ENCODE assay signal across 8 mouse cellular contexts in genomic region chr17:29270148-29270698, GRCm38 (mm10). TPM values are rescaled to one million over a fixed set of nuclear protein-coding genes. Genes with fewer than 3 reads are reported as not detected.
DNase-seq lines count a peak whose midpoint lies in the region; ATAC-seq and TF ChIP-seq lines count a peak whose summit lies in the region.

No protein-coding gene starts in this region.

- peak overlapping the region; percentile 63; the same call in 1 of the 2 replicates for H3K4me2 ChIP-seq in heart, embryonic 16.5 days (ENCODE audit: low read depth, low read length)
- H3K4me2 ChIP-seq in embryonic facial prominence, embryonic 13.5 days: peak overlapping the region; percentile 66
- peak overlapping the region; percentile 81 for H3K4me2 ChIP-seq in liver, embryonic 15.5 days

- H3K36me3 ChIP-seq in heart, embryonic 16.5 days (ENCODE audit: control insufficient read depth, insufficient read depth): no peaks in the 10 kb centered on the region
- no peaks in the 10 kb centered on the region for H3K36me3 ChIP-seq in C2C12 (ENCODE audit: control insufficient read depth, insufficient read depth)
- no peaks in the 10 kb centered on the region for H3K36me3 ChIP-seq in embryonic facial prominence, embryonic 13.5 days
- H3K36me3 ChIP-seq in liver, embryonic 15.5 days (replicated peaks): no peaks in the 10 kb centered on the region

- ATAC-seq in heart, embryonic 16.5 days (replicated peaks; ENCODE audit: extremely low read depth, insufficient read depth, low FRiP score): no peak
- ATAC-seq in embryonic facial prominence, embryonic 13.5 days (ENCODE audit: insufficient number of reproducible peaks, insufficient read depth, low FRiP score, low TSS enrichment, low read depth): no peak
- ATAC-seq in liver, embryonic 15.5 days (ENCODE audit: insufficient read depth): no peak
- no peak for ATAC-seq in activated CD4-positive, CD25-positive, alpha-beta regulatory T cell, adult 4 months

- no peak overlapping the region for H3K4me3 ChIP-seq in heart, embryonic 16.5 days (ENCODE audit: low read length)
- H3K4me3 ChIP-seq in C2C12 (ENCODE audit: insufficient read depth, poor library complexity, severe bottlenecking): no peak overlapping the region
- H3K4me3 ChIP-seq in embryonic facial prominence, embryonic 13.5 days: peak overlapping the region; percentile 87
- H3K4me3 ChIP-seq in liver, embryonic 15.5 days (replicated peaks): peak overlapping the region; percentile 91

- DNase-seq in heart, adult 9 months (ENCODE audit: low spot score in 2 of 2): no peak
- no peak for DNase-seq in adrenal gland, postnatal 25 days
- no peak for DNase-seq in right cerebral cortex, adult 18-20 months

- H3K9ac ChIP-seq in heart, embryonic 16.5 days (ENCODE audit: low read length): no peak overlapping the region
- H3K9ac ChIP-seq in embryonic facial prominence, embryonic 13.5 days: peak overlapping the region; percentile 97; the same call in 1 of the 2 replicates
- H3K9ac ChIP-seq in liver, embryonic 15.5 days: peak overlapping the region; percentile 91; the same call in 1 of the 2 replicates

- H3K79me2 ChIP-seq in C2C12 (ENCODE audit: control insufficient read depth, insufficient read depth): peaks cover 42% of the 10 kb centered on the region

- no peaks in the 10 kb centered on the region for H3K9me3 ChIP-seq in heart, embryonic 16.5 days (replicated peaks; ENCODE audit: control insufficient read depth, low read length)
- no peaks in the 10 kb centered on the region for H3K9me3 ChIP-seq in embryonic facial prominence, embryonic 13.5 days
- no peaks in the 10 kb centered on the region for H3K9me3 ChIP-seq in liver, embryonic 15.5 days (replicated peaks)

- no peak overlapping the region for H3K27ac ChIP-seq in heart, embryonic 16.5 days (ENCODE audit: low read length)
- no peak overlapping the region for H3K27ac ChIP-seq in embryonic facial prominence, embryonic 13.5 days
- H3K27ac ChIP-seq in liver, embryonic 15.5 days (replicated peaks): peak overlapping the region; percentile 95; the same call in 1 of the 2 replicates

- WGBS in heart, embryonic 16.5 days: 88% methylated on average over 9 of the region's 9 CpGs
- WGBS in embryonic facial prominence, embryonic 13.5 days: 90% methylated on average over 9 of the region's 9 CpGs
- 80% methylated on average over 9 of the region's 9 CpGs for WGBS in liver, embryonic 15.5 days (ENCODE audit: insufficient replicate concordance)

- peaks cover 5% of the 10 kb centered on the region for H3K79me3 ChIP-seq in C2C12 (ENCODE audit: low read depth)

- peaks cover 19% of the 10 kb centered on the region for H3K4me1 ChIP-seq in heart, embryonic 16.5 days (ENCODE audit: control insufficient read depth, insufficient read depth, low read length)
- H3K4me1 ChIP-seq in embryonic facial prominence, embryonic 13.5 days: peaks cover 15% of the 10 kb centered on the region
- peaks cover 47% of the 10 kb centered on the region for H3K4me1 ChIP-seq in liver, embryonic 15.5 days (replicated peaks)

- no peaks in the 10 kb centered on the region for H3K27me3 ChIP-seq in heart, embryonic 16.5 days (ENCODE audit: control insufficient read depth, insufficient read depth, low read length)
- no peaks in the 10 kb centered on the region for H3K27me3 ChIP-seq in C2C12 (ENCODE audit: control insufficient read depth, insufficient read depth, insufficient read length)
- no peaks in the 10 kb centered on the region for H3K27me3 ChIP-seq in embryonic facial prominence, embryonic 13.5 days
- no peaks in the 10 kb centered on the region for H3K27me3 ChIP-seq in liver, embryonic 15.5 days

- H3ac ChIP-seq in C2C12 (ENCODE audit: control insufficient read depth, insufficient read length, low read depth): no peak overlapping the region

- no peak for TF ChIP-seq CTCF in C2C12 (IDR thresholded peaks at IDR 0.05; ENCODE audit: control insufficient read depth, insufficient read depth, insufficient read length)

TF ChIP-seq in C2C12, 6 proteins besides CTCF, POLR2A, EP300 and RAD21:
- TF ChIP-seq USF1 (IDR thresholded peaks at IDR 0.05; ENCODE audit: low read depth) (no peak), MYOD1 (IDR thresholded peaks at IDR 0.05; ENCODE audit: control insufficient read depth, insufficient read length, low read depth) (peak; percentile 17)

RNA-seq across cellular contexts. Expression of gene BC004004, which starts 1.6 kb away (rescaled TPM):
- polyA plus RNA-seq in heart, embryonic 16.5 days (2015; fragmentation: Nextera tagmentation; extraction: Ambion mirVana): 95.4 and 96.8 TPM in 2 replicates
- 59.4 TPM for polyA plus RNA-seq in C2C12 (2012; fragmentation: generic; extraction: Trizol)
- polyA plus RNA-seq in embryonic facial prominence, embryonic 13.5 days (2015; fragmentation: Nextera tagmentation; extraction: Ambion mirVana): 66.7 and 71.3 TPM in 2 replicates
- polyA plus RNA-seq in liver, embryonic 15.5 days (2015; fragmentation: Nextera tagmentation; extraction: Ambion mirVana): 62.7 and 69.9 TPM in 2 replicates
- total RNA-seq in adrenal gland, postnatal 25 days (2021): 116 and 134 TPM in 2 replicates
- polyA plus RNA-seq in activated CD4-positive, CD25-positive, alpha-beta regulatory T cell, adult 4 months (2017; shearing (Covaris generic)): 100 to 1,000 TPM; 125 to 132 TPM

RNA-seq across cellular contexts. Expression of gene Ppil1, which starts 6.2 kb away (rescaled TPM):
- polyA plus RNA-seq in heart, embryonic 16.5 days (2015; fragmentation: Nextera tagmentation; extraction: Ambion mirVana): 101 and 104 TPM in 2 replicates
- polyA plus RNA-seq in C2C12 (2012; fragmentation: generic; extraction: Trizol): 77.7 TPM
- 149 and 162 TPM in 2 replicates for polyA plus RNA-seq in embryonic facial prominence, embryonic 13.5 days (2015; fragmentation: Nextera tagmentation; extraction: Ambion mirVana)
- polyA plus RNA-seq in liver, embryonic 15.5 days (2015; fragmentation: Nextera tagmentation; extraction: Ambion mirVana): 86.2 and 92.9 TPM in 2 replicates
- total RNA-seq in adrenal gland, postnatal 25 days (2021): 22.3 and 28.9 TPM in 2 replicates
- polyA plus RNA-seq in activated CD4-positive, CD25-positive, alpha-beta regulatory T cell, adult 4 months (2017; shearing (Covaris generic)): 10 to 100 TPM; 53.8 to 82.0 TPM

RNA-seq across cellular contexts. Expression of gene Cpne5, which starts 32.3 kb away (rescaled TPM):
- polyA plus RNA-seq in heart, embryonic 16.5 days (2015; fragmentation: Nextera tagmentation; extraction: Ambion mirVana): 13.3 and 14.1 TPM in 2 replicates
- polyA plus RNA-seq in C2C12 (2012; fragmentation: generic; extraction: Trizol): 0.16 TPM
- polyA plus RNA-seq in embryonic facial prominence, embryonic 13.5 days (2015; fragmentation: Nextera tagmentation; extraction: Ambion mirVana): 28.1 and 36.0 TPM in 2 replicates
- polyA plus RNA-seq in liver, embryonic 15.5 days (2015; fragmentation: Nextera tagmentation; extraction: Ambion mirVana): 0.05 and 0.12 TPM in 2 replicates
- total RNA-seq in adrenal gland, postnatal 25 days (2021): 0.33 and 0.52 TPM in 2 replicates
- polyA plus RNA-seq in activated CD4-positive, CD25-positive, alpha-beta regulatory T cell, adult 4 months (2017; shearing (Covaris generic)): 1 to 10 TPM; 1.5 to 1.6 TPM

RNA-seq across cellular contexts. Expression of gene Pi16, which starts 47.3 kb away (rescaled TPM):
- 3.5 and 4.0 TPM in 2 replicates for polyA plus RNA-seq in heart, embryonic 16.5 days (2015; fragmentation: Nextera tagmentation; extraction: Ambion mirVana)
- 0.55 TPM for polyA plus RNA-seq in C2C12 (2012; fragmentation: generic; extraction: Trizol)
- polyA plus RNA-seq in embryonic facial prominence, embryonic 13.5 days (2015; fragmentation: Nextera tagmentation; extraction: Ambion mirVana): 0.23 and 0.27 TPM in 2 replicates
- 1.9 and 2.4 TPM in 2 replicates for polyA plus RNA-seq in liver, embryonic 15.5 days (2015; fragmentation: Nextera tagmentation; extraction: Ambion mirVana)
- 9.5 and 13.2 TPM in 2 replicates for total RNA-seq in adrenal gland, postnatal 25 days (2021)
- polyA plus RNA-seq in activated CD4-positive, CD25-positive, alpha-beta regulatory T cell, adult 4 months (2017; shearing (Covaris generic)): under 1 TPM; 0.38 to 0.49 TPM

Comparison
In these comparisons a context has a peak if more than half of its experiments do, and no peak if none do; other contexts are left out.
1. H3K4me3 ChIP-seq: peak in embryonic facial prominence, embryonic 13.5 days (single experiment) and liver, embryonic 15.5 days (single experiment); none in heart, embryonic 16.5 days (single experiment) and C2C12 (single experiment).
2. Peak in every context shown above with its lines, with median percentiles within 50 percentile points of each other: H3K4me2 ChIP-seq.